Mouse (Mus musculus) ES-E14 (cell line): Measurements from ENCODE around the gene Nprl3. TPM values are rescaled to one million over a fixed set of nuclear protein-coding genes. Genes with fewer than 3 reads are reported as not detected.

Experiments used
- DNase-seq: peaks from one replicate; pipeline ENCODE4 v3.0.0-alpha.2; 2013; ENCODE audit warnings: low read depth, low spot score
- H3K27ac ChIP-seq: 2 replicates; pipeline ENCODE4 v1.5.1; 2012; ENCODE audit warnings: low read depth, mild to moderate bottlenecking, low read length, moderate library complexity, mixed read lengths; ENCODE audit not compliant: poor library complexity, insufficient read depth, severe bottlenecking
- H3K36me3 ChIP-seq: 2 replicates; pipeline ENCODE4 v1.6.1; 2012; ENCODE audit warnings: mild to moderate bottlenecking, low read length, moderate library complexity, mixed read lengths; ENCODE audit not compliant: control insufficient read depth, poor library complexity, insufficient read depth, severe bottlenecking
- H3K4me1 ChIP-seq, 2 experiments: fragments of 150-350 bp in 1 of 2; sonication (generic) in 1 of 2; 2 replicates each; pipeline ENCODE4 v1.6.1; 2012; ENCODE audit warnings: low read length in 2 of 2, mild to moderate bottlenecking in 1 of 2, mixed read lengths in 1 of 2; ENCODE audit not compliant: control insufficient read depth in 2 of 2, insufficient read depth in 2 of 2, poor library complexity in 1 of 2
- H3K4me3 ChIP-seq, 2 experiments: fragments of 150-350 bp in 1 of 2; sonication (generic) in 1 of 2; 2 replicates each; pipeline ENCODE4 v1.5.1; 2012; ENCODE audit warnings: low read length in 2 of 2, low read depth in 1 of 2, mild to moderate bottlenecking in 1 of 2, mixed read lengths in 1 of 2; ENCODE audit not compliant: insufficient read depth in 1 of 2, poor library complexity in 1 of 2, severe bottlenecking in 1 of 2
- H3K9ac ChIP-seq: 2 replicates; pipeline ENCODE4 v1.6.1; 2012; ENCODE audit warnings: low read depth, mild to moderate bottlenecking, low read length, mixed read lengths; ENCODE audit not compliant: poor library complexity, insufficient read depth, severe bottlenecking
- H3K9me3 ChIP-seq: fragments of 150-350 bp; sonication (generic); 2 replicates; pipeline ENCODE4 v1.6.1; 2012; ENCODE audit warnings: low read depth, mild to moderate bottlenecking, low read length; ENCODE audit not compliant: control insufficient read depth, insufficient read depth
- CHD2 ChIP-seq: IDR thresholded peaks from 2 replicates; pipeline ENCODE4 v1.6.1; 2014; ENCODE audit warnings: mild to moderate bottlenecking, low read depth, low read length, inconsistent platforms
- HCFC1 ChIP-seq: IDR thresholded peaks from 2 replicates; pipeline ENCODE4 v1.6.1; 2012; ENCODE audit warnings: low read length, inconsistent platforms, borderline replicate concordance; ENCODE audit not compliant: insufficient read depth
- MAFK ChIP-seq: IDR thresholded peaks from 2 replicates; pipeline ENCODE4 v1.6.1; 2014; ENCODE audit warnings: mild to moderate bottlenecking, low read depth, low read length, inconsistent platforms; ENCODE audit not compliant: insufficient read depth
- ZC3H11A ChIP-seq: IDR thresholded peaks from 2 replicates; pipeline ENCODE4 v1.6.1; 2012; ENCODE audit warnings: low read depth, mild to moderate bottlenecking, inconsistent platforms, low read length, borderline replicate concordance
- ZNF384 ChIP-seq: IDR thresholded peaks from 2 replicates; pipeline ENCODE4 v1.6.1; 2012; ENCODE audit warnings: low read depth, low read length, inconsistent platforms
- in situ Hi-C, 2 experiments: fragments of 600-800 bp; cut with MboI; formaldehyde crosslinking; loops; one replicate each; pipeline ENCODE4 v1.15.1; 2025; ENCODE audit warnings: low sequenced_read_pairs in 2 of 2, inconsistent platforms in 1 of 2; ENCODE audit not compliant: unreplicated experiment in 2 of 2
- total RNA-seq: library from RNA; depleted of rRNA; stranded (reverse); fragments of 300-350 nt; gene quantifications from 2 replicates; pipeline ENCODE4 v1.2.3, GENCODE M21; 2012

The Nprl3 gene
- total RNA-seq, 1 experiment: 47.2 TPM

DNA sequence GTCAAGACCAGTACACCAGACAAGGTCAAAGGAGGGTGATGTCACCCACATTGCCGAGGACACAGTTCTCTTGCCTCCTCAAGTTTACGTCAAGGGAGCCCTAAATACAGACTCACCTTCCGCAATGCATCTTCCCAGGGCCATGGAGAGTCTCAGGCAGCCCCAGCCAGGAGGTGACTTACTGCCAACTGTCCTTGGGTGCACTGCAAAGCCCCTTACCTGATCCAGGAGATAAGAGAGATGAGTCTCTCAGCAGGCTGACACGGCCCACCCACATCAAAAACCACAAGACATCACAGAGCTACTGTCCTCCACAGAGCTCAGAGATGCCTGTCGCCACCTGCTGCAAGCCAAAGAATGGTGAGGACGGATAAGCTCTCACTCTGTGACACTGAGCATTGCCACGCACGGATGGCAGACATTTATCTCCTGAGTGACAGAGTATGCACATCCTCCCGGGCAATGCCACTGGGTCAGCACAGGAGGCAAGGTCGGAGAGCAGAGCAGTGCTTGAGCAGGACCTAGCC lies 67.4 kb downstream of the Nprl3 start, which contains the start of gene Il9r:
Il9r (minus strand) TSS at position 205 of the 527 bp plus-strand sequence.
- TF ChIP-seq HCFC1: no peak
- TF ChIP-seq ZC3H11A: no peak
- no peak for TF ChIP-seq MAFK
- TF ChIP-seq CHD2: no peak
- TF ChIP-seq ZNF384: no peak
- Histone ChIP-seq H3K36me3 (no peaks in the 10 kb centered on the region), H3K27ac (no peak within 1 kb of the TSS), H3K9me3 (no peaks in the 10 kb centered on the region), H3K4me3 (no peak within 1 kb of the TSS), H3K4me1 (peaks cover 0 to 6% of the 10 kb centered on the region in 2 experiments; a peak in 1 of 4 replicates), H3K9ac (no peak within 1 kb of the TSS)
- in situ Hi-C loops: no loop called here
- DNase-seq: no peak

DNA sequence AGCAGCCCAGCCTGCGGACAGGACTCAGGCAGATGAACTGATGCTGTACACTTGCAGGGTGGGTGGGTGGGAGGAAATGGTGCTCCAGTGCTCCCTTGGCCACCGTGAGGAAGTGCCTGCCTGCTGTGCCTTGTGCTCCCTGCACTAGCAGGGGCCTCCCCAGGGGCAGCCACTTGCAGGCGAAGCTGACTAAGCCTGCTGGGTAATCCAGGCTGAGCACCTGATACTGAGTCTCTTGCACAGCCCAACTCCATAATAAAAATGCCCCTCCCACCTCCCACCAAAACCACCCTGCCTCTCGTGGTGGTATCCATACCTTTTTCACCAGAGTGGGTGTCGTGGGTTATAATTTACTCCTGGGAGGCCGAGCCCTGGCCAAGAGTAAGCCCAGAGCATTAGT lies 68.3 kb downstream of the Nprl3 start:
- Histone ChIP-seq H3K27ac (no peak overlapping the region), H3K9ac (no peak overlapping the region), H3K4me3 (no peak overlapping the region), H3K36me3 (no peaks in the 10 kb centered on the region), H3K9me3 (no peaks in the 10 kb centered on the region), H3K4me1 (peaks cover 0 to 3% of the 10 kb centered on the region in 2 experiments; a peak in 1 of 4 replicates)
- no peak for TF ChIP-seq ZC3H11A
- TF ChIP-seq HCFC1: no peak
- no peak for TF ChIP-seq ZNF384
- TF ChIP-seq MAFK: no peak
- no peak for TF ChIP-seq CHD2
- no peak for DNase-seq
- in situ Hi-C loops: no loop called here

DNA sequence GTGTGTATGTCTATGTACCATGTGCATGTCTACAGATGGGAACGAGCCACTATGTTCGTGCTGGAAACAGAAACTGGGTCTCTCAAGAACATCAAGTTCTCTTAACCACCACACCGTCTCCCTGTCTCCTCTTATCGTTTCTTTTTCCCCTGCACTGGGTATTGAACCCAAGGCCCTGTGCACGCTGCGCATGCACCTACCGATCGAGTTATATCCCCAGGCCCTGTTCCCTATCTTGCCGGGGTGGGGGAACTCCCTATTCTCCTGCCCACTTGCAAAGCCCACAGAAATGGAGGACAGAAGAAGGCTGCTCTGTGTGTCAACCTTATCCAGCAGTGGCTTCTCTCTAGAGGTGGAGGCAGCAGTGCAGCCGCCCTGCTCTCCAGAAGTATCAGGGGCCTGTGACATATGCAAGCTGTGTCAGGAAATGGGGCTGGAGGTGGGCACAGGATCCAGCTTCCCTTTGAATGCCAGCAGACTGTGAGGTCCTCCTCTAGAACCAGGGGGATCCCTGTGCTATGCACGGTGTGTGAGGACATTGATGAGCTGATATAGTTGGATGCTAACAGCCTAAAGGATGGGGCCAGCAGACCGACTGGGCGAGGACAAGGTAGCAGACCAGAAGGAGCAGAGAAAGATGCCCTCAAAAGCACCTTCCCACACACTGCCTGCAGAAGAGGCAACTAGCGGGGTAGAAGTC lies 69.1 kb downstream of the Nprl3 start:
- in situ Hi-C loops: no loop called here
- Histone ChIP-seq H3K9ac (no peak overlapping the region), H3K27ac (no peak overlapping the region), H3K9me3 (no peaks in the 10 kb centered on the region), H3K36me3 (no peaks in the 10 kb centered on the region), H3K4me1 (peaks cover 0 to 3% of the 10 kb centered on the region in 2 experiments; a peak in 1 of 4 replicates), H3K4me3 (no peak overlapping the region)
- TF ChIP-seq ZC3H11A (no peak), ZNF384 (no peak), CHD2 (no peak), HCFC1 (no peak), MAFK (no peak)
- no peak for DNase-seq

DNA sequence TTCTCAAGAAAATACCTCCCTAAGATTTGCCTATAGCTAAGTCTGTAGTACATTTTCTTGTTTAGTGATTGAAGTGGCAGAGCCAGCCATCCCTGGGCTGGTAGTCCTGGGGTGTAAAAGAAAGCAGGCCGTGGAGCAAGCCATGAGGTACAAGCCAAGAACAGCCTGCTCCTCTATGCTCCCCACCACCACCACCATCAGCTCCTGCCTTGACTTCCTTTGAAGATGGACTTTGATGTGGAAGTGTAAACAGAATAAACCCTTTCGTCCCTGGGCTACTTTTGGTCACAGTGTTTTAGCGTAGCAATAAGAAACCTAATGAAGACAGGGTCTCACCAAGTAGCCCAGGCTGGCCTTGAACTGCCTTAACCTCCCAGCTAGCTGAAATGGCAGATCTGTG lies 69.7 kb downstream of the Nprl3 start:
- Histone ChIP-seq H3K36me3 (no peaks in the 10 kb centered on the region), H3K9me3 (no peaks in the 10 kb centered on the region), H3K4me3 (no peak overlapping the region), H3K4me1 (peaks cover 0 to 3% of the 10 kb centered on the region in 2 experiments; a peak in 1 of 4 replicates), H3K27ac (no peak overlapping the region), H3K9ac (no peak overlapping the region)
- DNase-seq: no peak
- TF ChIP-seq HCFC1 (no peak), CHD2 (no peak), MAFK (no peak), ZC3H11A (no peak), ZNF384 (no peak)
- in situ Hi-C loops: no loop called here
